In genomic region chr13:92810592-92810991, GRCm38 (mm10) we compare ENCODE assay signal across 2 mouse cellular contexts. TPM values are rescaled to one million over a fixed set of nuclear protein-coding genes. Genes with fewer than 3 reads are reported as not detected.
"Had no signal": no experiment of that assay in that cellular context is flagged by ENCODE, and none has a peak within 500 bp of the region (broad histone marks: within the 10 kb centered on the region; RNA-seq: fewer than 3 reads in every experiment).

No protein-coding gene starts in this region.

RNA-seq across cellular contexts. Expression of gene Thbs4, which starts 16.0 kb away (rescaled TPM):
- total RNA-seq: megakaryocyte progenitor cell, adult 5-6 weeks; megakaryocyte-erythroid progenitor cell, adult 5-6 weeks had no signal
